Mouse (Mus musculus) urinary bladder, postnatal 14 days (tissue): ENCODE measurements around the gene Zfp809.

Experiments
- DNase-seq: peaks from one replicate; pipeline ENCODE4 v3.0.0; 2021; ENCODE audit warnings: low spot score

Gene Zfp809

GRCm38 (mm10) chr9:22262611-22263010 is 37.1 kb downstream of the Zfp809 start:
- DNase-seq, result no peak

DNA sequence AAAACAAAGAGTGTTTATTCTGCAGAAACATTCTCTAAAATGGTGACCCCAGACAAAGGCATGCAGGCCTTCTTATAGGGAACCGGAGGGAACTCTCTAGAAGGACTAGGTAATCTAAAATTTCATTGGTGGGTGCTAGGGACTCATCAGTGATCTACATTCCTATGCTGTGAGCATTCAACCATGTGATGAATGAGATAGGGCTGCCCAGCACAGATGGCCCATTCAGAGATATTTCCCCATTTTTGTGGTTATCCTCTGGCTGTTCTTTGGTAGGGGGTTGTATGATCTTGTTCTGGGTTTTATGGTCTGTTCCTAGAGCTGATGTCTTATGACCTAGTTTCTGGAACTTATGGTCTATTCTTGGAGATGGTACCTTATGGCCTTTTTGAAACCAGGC is 43.4 kb downstream of the Zfp809 start:
- DNase-seq, result no peak

DNA sequence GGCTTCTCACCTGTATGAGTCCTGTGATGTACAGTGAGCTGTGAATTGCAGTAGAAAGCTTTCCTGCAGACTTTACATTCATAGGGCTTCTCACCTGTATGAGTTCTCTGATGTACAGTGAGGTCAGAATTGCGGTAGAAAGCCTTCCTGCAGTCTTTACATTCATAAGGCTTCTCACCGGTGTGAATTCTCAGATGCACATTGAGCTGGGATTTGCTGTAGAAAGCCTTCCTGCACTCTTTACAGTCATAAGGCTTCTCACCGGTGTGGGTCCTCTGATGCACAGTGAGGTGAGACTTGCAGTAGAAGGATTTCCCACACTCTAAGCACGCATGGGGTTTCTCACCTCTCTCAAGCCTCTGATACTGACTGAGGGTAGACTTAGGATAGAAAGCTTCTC is 53.2 kb downstream of the Zfp809 start:
- DNase-seq, result no peak
